Mouse (Mus musculus) right cerebral cortex, postnatal 4 days (tissue): ENCODE data around the gene Dpp6.
A peak's percentile ranks its signal among the peaks of the same experiment; 100 is the strongest.

Experiments used
- DNase-seq: peaks from one replicate; pipeline ENCODE4 v3.0.0-alpha.2; 2022

Gene Dpp6

GRCm38 (mm10) chr5:27306497-27307152 is 489.6 kb downstream of the Dpp6 start:
- DNase-seq: peak; percentile 34

GRCm38 (mm10) chr5:27310217-27310616 is 493.2 kb downstream of the Dpp6 start:
- DNase-seq: no peak

DNA sequence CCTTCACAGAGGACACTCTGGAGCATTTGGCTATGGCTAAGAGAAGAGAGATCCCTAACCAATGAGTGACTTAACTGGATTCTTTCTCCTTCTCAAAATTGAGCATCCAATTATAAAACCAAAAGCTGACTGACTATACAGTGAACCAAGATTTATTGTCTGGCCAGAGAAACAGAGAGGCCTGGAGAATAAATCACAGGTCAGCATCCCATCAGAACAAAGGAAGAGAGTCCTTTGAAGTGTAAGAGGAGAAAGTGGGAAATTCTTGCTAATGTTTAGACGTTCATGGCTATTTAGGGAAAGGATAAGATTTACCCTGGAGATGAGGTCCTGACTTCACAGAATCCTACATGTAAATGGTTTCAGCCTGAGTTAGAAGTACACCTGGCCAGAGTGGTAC is 499.7 kb downstream of the Dpp6 start:
- DNase-seq: no peak

DNA sequence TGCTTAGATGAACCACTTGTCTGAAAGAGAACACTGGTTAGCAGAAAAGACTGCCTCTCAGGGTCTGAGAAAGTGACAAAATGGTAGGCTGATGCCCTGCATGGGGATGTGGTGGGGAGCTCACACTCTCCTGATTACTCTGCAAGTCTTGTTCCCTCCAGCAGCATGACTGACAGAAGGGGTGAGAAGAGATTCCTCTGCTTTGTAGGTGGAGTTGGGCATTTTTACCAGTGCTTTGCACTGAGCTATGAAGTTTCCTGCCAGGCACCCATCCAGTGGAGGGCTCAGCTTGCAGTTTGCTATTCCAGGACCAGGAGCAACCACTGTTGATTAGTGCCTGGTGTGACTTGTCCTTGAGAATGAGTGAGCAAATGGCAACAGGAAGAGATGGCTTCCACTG is 500.3 kb downstream of the Dpp6 start:
- no peak for DNase-seq

DNA sequence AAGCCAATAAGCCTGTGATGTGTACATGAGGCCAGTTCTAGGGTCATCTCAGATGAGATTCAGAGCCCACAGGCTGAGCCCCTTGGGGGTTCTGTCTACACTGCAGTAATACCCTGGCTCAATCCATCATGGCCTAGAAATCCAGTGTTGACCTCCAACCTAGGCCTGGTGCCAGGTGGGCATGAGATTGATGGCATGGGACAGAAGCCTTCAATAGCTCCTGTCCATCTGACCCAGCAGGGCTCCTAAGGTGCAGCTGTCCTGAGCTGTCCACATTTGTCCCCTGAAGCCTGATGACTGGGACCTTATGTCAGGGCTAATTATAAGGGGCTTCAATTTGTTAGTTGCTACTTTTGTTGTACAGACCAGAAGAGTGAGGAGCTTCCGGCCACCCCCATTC is 500.8 kb downstream of the Dpp6 start:
- no peak for DNase-seq

- DNase-seq: no peak
Observed at GRCm38 (mm10) chr5:27319731-27320130, 502.7 kb downstream of the Dpp6 start.

DNA sequence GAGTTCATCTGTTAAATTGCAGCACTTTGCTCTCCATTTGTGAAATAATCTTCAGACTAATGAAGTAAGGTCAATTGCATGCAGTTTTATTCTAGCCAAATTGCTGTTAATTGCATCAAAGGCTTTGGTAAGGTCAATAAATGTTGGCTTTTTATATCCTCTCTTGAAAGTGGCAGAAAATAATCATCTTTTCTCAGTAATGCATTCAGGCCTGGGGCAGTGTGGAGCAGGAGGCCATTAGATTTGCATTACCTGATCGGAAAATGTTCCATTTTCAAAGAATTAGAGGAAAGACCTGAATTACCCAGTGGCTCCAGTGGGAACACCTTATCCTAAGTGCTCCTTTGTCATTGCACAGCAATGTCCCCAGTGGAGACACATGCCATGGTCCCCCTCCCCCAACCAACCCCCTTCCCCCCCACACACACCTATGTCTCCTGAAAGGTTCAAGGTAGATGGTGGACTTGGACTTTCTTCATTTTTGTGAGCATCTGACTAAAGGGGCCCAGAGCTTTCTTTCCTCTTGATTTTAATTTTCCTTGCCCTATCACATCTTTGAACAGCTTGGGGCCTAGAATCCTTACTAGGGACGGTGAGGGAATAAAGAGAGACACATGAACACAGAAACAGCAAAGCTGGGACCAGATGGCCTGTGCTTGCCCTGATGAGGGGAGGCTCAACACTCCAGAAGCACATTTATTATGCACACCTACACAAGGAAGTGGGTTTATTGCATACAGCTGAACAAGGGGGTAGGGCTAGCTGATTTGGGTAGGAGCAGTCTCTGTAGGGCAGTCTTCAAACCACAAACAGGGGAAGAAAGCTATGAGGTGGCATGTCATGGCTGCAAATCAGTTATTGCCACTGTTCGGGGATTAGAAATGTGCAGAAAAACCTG is 506.1 kb downstream of the Dpp6 start:
- DNase-seq: no peak

GRCm38 (mm10) chr5:27324346-27324928 is 507.4 kb downstream of the Dpp6 start:
- DNase-seq: no peak

DNA sequence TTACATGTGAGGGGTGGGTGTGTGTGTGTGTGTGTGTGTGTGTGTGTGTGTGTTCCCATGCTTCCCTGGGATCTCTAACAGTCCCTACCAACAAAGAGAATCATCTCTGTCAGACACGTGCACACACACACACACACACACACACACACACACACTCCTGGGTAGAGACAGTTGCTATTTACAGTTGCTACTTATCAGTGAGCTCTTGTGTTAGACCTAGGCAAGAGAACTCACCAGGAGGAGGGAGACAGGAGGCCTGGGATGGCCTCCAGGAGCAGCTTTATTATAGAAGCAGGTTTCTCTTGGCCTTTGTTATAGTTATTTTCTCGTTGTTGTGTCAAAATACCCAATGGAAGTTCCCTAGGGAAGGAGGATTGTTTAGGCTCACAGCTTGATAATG is 519.7 kb downstream of the Dpp6 start:
- DNase-seq: no peak

- no peak for DNase-seq
Observed at GRCm38 (mm10) chr5:27339196-27340030, 522.4 kb downstream of the Dpp6 start.

DNA sequence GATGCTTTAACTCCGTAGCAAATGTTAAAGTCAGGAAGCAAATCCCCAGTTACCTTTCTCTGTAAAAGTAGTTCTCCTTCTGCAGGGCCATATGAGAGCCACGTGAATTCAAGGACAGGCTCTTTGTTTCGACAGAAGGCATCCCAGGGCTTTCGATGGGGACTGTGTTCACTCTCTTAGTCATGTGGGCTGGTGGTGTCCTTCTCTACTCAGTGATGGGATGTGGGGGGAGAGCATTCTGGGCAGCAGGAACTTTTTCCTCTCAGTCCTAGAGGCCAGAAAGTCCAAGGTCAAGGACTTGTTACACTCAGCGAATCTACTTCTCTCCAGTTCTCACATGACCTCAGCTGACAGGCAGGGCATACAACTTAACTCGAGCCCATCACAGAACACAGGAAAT is 525.3 kb downstream of the Dpp6 start:
- no peak for DNase-seq

DNA sequence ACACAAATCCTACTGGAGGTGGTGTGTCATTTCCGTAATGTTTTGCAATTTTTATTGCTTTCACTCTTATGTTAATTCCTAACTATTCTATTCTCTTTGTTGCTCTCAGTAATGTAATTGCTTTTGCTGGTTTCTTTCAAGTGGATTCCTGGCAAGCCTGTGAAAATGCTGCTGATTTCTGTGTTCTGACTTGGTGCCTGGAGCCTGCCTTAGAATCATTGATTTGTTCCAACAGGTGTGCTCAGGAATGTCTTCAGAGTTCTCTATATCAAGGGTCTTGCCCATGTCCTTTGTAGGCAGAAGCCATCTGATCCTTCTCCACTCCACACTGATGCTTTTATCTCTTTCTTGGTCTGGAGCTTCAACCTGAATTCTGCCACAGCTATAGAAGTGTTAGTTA is 526.6 kb downstream of the Dpp6 start:
- DNase-seq: no peak

DNA sequence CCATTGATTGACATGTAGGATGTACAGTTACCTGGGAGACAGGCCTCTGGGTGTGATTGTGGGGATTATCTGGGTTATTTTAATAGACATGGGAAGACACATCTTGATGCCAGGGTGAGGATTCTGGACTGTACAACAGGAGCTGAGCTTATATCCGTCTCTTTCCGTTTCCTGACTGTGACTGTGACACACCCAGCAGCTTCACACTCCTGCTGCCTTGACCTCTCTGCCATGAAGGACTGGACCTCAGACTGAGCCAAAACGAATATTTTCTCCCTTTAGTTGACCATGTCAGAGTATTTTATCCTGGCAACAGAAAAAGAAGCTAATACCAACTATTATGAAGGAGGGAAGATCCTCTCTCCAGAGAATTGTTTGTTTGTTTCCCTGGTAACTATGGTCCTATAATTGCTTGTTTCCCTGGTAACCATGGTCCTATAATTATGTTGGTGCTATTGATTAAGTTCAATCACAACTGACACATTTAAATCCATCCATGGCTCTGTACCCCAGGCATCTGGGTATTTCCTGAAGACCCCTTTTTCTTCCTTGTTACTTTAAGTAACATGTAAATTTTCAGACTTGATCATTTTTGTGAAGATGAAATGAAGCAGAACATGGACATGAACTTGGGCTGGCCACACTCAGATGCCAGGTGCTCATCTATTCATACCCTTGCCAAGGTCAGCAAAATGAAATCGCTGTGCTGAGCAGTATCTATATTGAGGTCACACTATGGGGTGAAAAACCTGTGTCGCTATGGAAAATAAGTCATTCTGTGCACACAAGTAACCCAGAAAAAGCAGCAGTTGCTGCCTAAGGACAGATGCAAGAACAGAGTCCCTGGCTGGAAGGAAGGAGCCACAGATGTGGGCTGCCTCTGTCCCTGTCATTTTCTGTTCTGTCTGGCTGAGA is 531.4 kb downstream of the Dpp6 start:
- no peak for DNase-seq

GRCm38 (mm10) chr5:27357630-27358029 is 540.6 kb downstream of the Dpp6 start:
- no peak for DNase-seq

DNA sequence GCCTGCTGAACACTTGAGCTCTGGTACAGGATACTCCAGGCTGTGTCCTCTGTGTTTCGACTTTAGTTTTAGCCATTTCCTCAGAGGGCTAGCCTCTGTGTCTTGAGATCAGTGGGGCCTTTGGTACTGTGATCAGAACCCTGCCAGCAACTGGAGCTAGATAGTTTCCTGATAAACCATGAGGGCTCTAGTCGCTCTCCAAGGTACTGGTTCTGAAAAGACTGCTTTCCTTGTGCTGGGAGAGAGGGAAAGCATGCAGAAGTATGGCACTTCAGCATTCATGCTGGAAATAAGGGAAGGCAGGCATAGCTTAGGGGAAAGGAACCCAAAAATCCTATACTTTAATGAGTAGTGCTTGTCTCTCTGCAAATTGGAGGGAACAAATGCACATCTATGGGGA is 548.9 kb downstream of the Dpp6 start:
- no peak for DNase-seq

DNA sequence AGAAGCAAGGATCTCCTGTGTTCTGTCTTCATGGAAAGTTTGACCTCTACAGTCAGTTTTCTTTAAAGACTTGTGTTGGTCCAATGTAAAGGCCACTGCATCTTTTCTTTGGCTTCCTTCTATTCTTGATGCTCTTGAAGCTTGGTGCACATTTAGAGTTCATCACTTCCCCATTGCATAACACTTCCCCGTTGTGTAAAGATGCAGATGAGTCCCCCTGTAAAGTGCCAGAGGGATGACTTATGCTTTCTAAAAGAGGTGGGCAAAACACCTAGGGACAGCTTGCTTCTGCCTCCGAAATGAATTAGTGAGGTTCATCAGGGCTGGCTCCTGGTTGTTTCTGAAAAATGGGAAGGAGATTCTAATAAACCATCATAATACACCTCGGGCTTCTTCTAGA is 553.8 kb downstream of the Dpp6 start:
- no peak for DNase-seq

- DNase-seq: no peak
Observed at GRCm38 (mm10) chr5:27373931-27374330, 556.9 kb downstream of the Dpp6 start.

DNA sequence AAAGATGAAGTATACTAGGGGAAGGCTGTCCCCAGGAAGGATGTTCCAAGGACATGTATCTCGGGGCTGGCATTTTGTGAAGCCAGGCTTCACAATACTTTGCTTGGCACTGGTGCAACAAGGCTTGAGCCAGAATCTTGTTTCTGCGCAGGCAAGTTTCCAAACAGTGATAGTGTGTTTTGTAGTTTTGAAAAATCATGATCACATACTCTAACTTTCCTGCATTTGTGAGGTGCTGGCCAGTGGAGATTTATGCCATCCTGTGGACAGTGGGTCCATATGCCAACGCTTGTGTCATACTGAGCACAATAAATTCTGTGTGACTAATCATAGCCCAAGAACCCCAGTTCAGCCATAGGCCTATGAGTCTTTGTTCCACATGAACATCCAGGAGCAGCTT is 558.8 kb downstream of the Dpp6 start:
- DNase-seq: peak; percentile 15

DNA sequence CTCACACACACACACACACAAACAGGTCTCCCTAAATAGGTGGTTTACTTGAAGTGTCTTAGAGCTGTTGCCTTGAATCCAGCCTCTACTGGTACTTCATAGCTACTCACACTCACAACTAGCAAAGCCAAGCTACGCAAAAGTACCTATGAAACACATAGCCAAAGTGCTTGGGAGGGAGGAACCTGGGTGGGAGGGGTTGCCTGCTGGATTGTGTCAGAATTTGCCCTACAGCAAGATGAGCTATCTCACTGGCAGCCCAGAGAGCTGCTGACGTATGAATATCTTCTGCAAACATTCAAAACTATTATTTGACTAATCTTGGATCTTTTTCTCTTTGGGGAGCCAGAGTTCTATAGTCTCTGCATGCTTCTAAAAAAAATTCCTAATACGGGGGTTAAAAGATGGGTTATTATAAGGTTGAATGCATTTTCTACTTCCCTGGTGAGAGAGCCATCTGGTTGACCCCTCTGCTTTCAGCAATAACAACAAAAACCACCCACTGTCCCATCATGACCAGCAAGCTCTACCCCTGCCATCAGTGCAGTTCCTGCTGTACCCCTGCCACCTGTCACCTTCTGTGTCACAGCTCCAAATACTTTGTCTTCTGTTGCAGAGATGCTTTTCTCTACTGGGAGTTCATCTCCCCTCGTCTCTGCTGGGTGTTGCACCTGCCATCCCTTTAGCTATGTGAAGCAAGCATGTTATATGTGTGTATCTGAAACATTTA is 563.8 kb downstream of the Dpp6 start:
- DNase-seq: no peak

DNA sequence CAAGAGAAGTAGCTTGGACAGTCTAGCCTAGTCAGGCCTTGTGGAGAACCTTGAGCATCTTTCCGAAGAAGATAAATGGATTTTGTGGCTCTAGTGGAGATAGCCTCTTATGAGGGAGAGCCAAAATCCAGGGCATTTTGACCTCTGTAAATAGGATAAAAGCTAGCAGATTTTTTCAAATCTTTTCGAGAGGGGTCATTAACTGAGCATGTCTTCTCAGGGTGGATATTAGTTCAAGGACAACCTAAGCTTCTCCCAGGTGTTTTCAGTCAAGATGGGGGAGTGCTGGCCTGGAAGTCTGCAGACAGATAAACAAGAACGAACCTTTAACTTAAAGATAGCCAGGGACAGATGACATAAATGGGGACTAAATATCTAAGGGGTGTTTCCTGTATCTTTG is 581.4 kb downstream of the Dpp6 start:
- no peak for DNase-seq

DNA sequence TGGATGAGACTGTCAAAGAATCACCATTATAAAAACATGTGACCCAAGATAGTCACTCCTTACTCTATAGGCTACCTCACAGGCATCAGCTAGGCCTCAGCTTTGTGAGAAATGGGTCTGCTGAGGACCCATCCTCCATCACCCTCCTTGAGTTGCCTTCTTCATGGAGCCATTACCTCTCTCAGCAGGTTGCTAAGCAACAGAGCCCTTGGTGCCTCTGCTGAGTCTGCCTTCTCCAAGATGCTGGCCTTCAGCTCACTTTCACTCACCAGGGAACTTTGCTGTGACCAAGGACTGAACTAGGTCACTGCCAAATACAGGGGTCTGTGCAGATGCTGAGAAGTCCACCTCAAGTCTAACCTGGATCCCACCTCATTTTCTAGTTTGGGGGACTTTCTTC is 582.1 kb downstream of the Dpp6 start:
- no peak for DNase-seq
